Mouse (Mus musculus) ES-Bruce4 (cell line): ENCODE measurements around the gene Baiap2l1.

Experiments used
- CTCF ChIP-seq: IDR thresholded peaks from one replicate; pipeline ENCODE4 v1.8.1; 2011; ENCODE audit warnings: low read depth, low read length
- EP300 ChIP-seq: IDR thresholded peaks from 2 replicates; pipeline ENCODE4 v1.6.1; 2011; ENCODE audit warnings: low read depth, low read length; ENCODE audit not compliant: insufficient read depth

- no peak for TF ChIP-seq CTCF
- TF ChIP-seq EP300, result no peak
Measured at GRCm38 (mm10) chr5:144234222-144234621, 123.7 kb downstream of the Baiap2l1 start.
